Mouse (Mus musculus) macrophage (primary cell): ENCODE results near the gene Luc7l. TPM values are rescaled to one million over a fixed set of nuclear protein-coding genes. Genes with fewer than 3 reads are reported as not detected.
"Not testable (repeated sequence)": the region's sequence is repeated elsewhere in the genome, so short reads cannot be mapped to it uniquely, and the experiment has no call there.

Experiments used
- H3K27ac ChIP-seq: fragments of 350-480 bp; formaldehyde crosslinking; 2 replicates; pipeline ENCODE4 v1.9.0; 2021
- H3K36me3 ChIP-seq: fragments of 350-480 bp; formaldehyde crosslinking; 2 replicates; pipeline ENCODE4 v1.9.0; 2021; ENCODE audit errors: inconsistent target
- H3K4me3 ChIP-seq: fragments of 350-480 bp; formaldehyde crosslinking; 2 replicates; pipeline ENCODE4 v1.9.0; 2021; ENCODE audit errors: inconsistent target
- H3K79me2 ChIP-seq: fragments of 350-480 bp; formaldehyde crosslinking; 2 replicates; pipeline ENCODE4 v1.9.0; 2021; ENCODE audit errors: inconsistent target
- WGBS: methylation state at CpG from one replicate; pipeline ENCODE4 v1.1.7; 2026; ENCODE audit warnings: inconsistent platforms; ENCODE audit not compliant: missing documents; 5-methylcytosine and 5-hydroxymethylcytosine counted together
- polyA plus RNA-seq: library from polyadenylated mRNA; stranded (reverse); fragments of 250-400 nt; gene quantifications from 3 replicates; pipeline ENCODE4 v1.2.4, GENCODE M21; 2018; ENCODE audit warnings: inconsistent platforms

Luc7l gene
- polyA plus RNA-seq, 1 experiment from 2014 or later = 31.3 TPM

DNA sequence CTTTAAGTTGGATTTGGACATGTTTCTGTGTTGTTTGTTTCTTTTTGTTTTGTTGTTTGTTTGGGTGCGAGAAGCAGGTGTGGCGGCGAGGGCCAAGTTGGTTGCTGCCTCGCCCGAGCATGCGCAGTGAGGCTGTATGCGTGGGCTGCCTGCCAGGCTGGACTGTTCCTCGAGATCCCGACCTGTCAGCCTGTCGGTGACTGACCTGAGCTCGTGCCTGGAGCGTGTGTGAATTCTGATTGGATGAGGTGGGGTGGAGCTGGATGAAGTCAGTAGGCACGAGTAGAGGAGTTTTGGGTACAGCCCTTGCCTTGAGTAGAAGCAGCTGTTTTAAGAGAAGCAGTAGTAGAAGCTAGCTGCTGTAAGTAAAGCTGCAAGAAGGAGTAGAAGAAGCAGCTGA is 23.2 kb downstream of the Luc7l start:
- peaks cover 5% of the 10 kb centered on the region; the same call in 1 of the 2 replicates for H3K79me2 ChIP-seq
- no peak overlapping the region for H3K4me3 ChIP-seq
- H3K36me3 ChIP-seq = peaks cover 57% of the 10 kb centered on the region
- 93% methylated on average over 13 of the region's 13 CpGs for WGBS
- no peak overlapping the region for H3K27ac ChIP-seq

DNA sequence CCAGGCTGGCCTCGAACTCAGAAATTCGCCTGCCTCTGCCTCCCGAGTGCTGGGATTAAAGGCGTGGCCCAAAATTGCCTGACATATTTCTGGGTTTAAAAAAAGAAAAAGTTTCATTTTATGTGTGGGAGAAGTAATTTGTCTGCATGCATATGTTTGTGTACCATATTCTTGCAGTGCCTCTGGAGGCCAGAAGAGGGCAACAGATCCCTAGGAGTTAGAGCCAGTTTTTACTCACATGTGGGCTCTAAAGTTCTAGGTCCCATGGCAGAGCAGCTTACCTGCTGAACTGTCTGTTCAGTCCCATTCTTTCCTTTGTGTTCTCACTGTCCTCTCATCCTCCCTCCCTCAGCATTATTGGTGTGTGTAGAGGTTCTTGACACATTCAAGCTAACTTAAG is 24.0 kb downstream of the Luc7l start:
- no peak overlapping the region for H3K27ac ChIP-seq
- 88% methylated on average over 4 of the region's 4 CpGs for WGBS
- H3K36me3 ChIP-seq = peaks cover 64% of the 10 kb centered on the region
- H3K79me2 ChIP-seq = peaks cover 5% of the 10 kb centered on the region; the same call in 1 of the 2 replicates
- H3K4me3 ChIP-seq = no peak overlapping the region

DNA sequence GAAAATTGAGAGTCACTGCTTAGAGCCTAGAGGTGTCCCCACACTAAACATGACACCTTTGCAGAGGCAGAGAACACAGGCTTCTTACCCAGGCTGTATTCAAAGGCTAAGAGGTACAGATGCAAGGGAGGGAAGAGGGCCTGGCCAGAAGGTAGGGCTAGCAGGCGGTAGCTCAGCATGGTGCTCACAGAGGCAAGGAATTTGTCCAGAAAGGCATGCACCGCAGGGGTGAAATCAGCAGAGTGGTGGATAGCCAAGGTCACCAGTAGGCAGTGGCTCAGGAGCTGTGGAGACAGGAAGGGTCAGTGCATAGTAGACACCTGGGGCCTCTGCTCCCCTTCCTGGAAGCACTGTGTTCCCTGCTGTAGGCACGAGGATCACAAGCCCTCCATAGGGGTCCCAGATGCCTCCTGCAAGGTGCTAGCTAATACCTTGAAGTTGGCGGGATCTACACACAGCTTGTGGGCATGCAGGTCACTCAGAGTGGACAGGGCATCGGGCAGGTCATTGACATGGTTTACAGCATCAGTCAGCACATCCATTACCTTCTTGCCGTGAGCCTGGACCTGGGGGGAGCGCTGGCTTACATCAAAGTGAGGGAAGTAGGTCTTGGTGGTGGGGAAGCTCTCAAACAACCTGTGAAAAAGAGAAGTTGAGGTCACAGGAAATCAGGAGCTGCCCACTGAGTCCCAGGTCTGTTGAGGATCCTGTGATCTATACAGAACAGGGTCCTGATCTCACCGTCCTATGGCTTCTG is 33.7 kb downstream of the Luc7l start:
- no peak overlapping the region for H3K27ac ChIP-seq
- H3K4me3 ChIP-seq = no peak overlapping the region
- H3K36me3 ChIP-seq = peaks cover 51% of the 10 kb centered on the region
- WGBS = 86% methylated on average over 8 of the region's 8 CpGs
- H3K79me2 ChIP-seq = no peaks in the 10 kb centered on the region

DNA sequence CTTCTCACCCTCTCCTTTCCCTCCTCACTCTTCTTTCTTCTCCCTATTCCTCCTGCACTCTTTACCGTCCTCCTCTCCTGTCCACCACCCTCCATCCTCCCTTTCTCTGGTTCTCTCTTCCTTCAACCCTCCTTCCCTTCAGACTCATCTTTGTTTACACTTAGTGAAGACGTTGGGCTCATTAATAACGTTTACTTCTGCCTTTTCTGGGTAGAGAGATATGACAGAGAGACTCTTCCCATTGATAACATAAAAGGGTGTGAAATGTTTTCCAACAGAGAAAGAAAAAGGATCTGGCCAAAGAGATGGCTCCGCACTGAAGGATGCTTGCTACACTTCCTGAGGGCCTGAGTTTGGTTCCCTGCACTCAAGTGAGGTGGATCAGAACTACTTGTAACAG is 36.8 kb downstream of the Luc7l start:
- H3K27ac ChIP-seq = no peak overlapping the region
- WGBS = 96% methylated on average over 2 of the region's 4 CpGs
- no peaks in the 10 kb centered on the region for H3K79me2 ChIP-seq
- no peak overlapping the region for H3K4me3 ChIP-seq
- H3K36me3 ChIP-seq = peaks cover 21% of the 10 kb centered on the region; the same call in 1 of the 2 replicates

DNA sequence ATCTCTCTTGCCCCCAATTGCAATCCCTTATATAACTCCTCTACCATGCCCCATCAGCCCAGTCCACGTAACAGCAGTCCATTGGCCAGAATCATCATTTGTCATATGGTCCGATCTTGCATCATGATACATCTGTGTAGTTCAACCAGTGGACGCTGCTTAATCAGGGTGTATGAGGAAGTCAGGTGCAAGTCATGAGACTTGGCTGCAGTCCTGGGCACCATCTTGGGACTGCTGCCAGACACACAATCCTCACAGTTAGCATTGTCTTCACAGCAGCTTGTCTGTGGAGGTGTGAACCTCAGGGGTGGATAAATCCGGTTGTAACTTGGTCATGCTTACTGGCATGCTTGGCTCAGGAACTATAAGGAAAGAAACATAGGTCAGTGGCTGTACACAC is 45.6 kb downstream of the Luc7l start:
- not testable (repeated sequence) for H3K36me3 ChIP-seq, H3K27ac ChIP-seq, H3K79me2 ChIP-seq, H3K4me3 ChIP-seq
- 70% methylated on average over 4 of the region's 4 CpGs for WGBS

DNA sequence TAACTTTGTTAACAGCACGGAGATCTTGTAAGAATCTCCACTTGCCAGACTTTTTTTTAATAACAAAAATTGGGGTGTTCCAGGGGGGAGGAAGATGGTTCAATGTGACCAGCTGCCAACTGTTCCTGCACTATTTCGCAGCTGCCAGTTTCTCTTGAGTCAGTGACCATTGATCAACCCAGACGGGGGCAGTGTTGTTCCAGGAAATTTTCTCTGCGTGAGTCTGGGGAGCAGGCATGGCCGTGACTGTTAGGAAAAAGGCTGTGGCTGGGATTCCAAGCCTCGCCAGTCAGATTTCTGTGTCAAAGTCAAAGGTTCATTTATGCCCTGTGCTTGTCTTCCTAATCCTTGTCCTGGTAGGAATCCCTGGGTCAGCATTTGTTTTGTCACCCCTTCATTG is 61.6 kb downstream of the Luc7l start:
- no peak overlapping the region for H3K4me3 ChIP-seq
- whole genome bisulfite sequencing = 13% methylated on average over 6 of the region's 6 CpGs
- no peaks in the 10 kb centered on the region for H3K36me3 ChIP-seq
- no peak overlapping the region for H3K27ac ChIP-seq
- H3K79me2 ChIP-seq = no peaks in the 10 kb centered on the region

DNA sequence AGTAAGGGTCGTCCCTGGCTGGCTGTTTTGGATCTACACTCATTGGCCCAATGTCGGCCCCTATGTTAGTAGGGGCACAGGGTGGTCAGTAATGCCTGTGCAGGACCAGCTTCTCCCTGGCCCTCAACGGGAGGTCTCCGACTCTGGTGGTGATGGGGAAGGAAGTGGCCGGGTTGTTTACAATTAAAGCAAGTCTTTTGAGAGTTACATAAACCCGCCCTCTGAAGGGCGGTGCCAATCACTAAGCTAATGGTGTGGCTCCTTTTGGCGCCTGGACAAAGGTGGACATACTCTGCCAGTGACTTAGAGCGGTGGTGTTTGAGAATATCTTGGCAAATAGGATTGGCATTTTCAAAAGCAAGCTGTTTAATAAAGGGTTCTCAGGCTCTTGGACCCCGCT is 62.8 kb downstream of the Luc7l start:
- 29% methylated on average over 10 of the region's 10 CpGs for WGBS
- no peak overlapping the region for H3K4me3 ChIP-seq
- no peak overlapping the region for H3K27ac ChIP-seq
- H3K36me3 ChIP-seq = no peaks in the 10 kb centered on the region
- no peaks in the 10 kb centered on the region for H3K79me2 ChIP-seq

DNA sequence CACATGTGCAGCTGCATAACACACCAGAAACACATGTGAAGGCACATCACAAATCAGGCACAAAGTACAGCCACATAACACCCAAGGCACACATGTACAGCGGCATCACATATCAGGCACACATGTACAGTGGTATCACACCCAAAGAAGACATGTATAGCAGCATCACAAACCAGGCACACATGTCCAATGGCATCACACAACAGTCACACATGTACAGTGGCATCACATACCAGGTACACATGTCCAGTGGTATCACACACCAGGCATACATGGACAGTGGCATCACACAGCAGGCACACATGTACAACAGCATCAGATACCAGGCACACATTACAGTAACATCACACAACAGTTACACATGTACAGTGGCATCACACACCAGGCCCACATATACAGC is 65.7 kb downstream of the Luc7l start:
- WGBS = 85% methylated on average over 1 of the region's 1 CpGs
- H3K79me2 ChIP-seq = no peaks in the 10 kb centered on the region
- H3K27ac ChIP-seq = no peak overlapping the region
- no peaks in the 10 kb centered on the region for H3K36me3 ChIP-seq
- H3K4me3 ChIP-seq = no peak overlapping the region

Other genes starting within 250 kb of the Luc7l start
- 5.3 to 7.6 TPM (median 6.3 TPM) in 3 replicates for gene Rab11fip3, start 183.3 kb upstream of the Luc7l start, polyA plus RNA-seq
- gene Decr2, start 162.6 kb upstream of the Luc7l start, polyA plus RNA-seq = 19.8 to 24.2 TPM (median 23.4 TPM) in 3 replicates
- 16.3 to 30.7 TPM (median 17.2 TPM) in 3 replicates for gene Nme4, start 157.3 kb upstream of the Luc7l start, polyA plus RNA-seq
- gene Tmem8, start 139.6 kb upstream of the Luc7l start, polyA plus RNA-seq = 35.3 to 45.1 TPM (median 37.7 TPM) in 3 replicates
- 35.9 to 74.0 TPM (median 71.9 TPM) in 3 replicates for gene Mrpl28, start 129.4 kb upstream of the Luc7l start, polyA plus RNA-seq
- gene Axin1, start 114.2 kb upstream of the Luc7l start, polyA plus RNA-seq = 25.1 to 76.5 TPM (median 25.8 TPM) in 3 replicates
- not detected in 3 replicates for gene Pdia2, start 53.8 kb upstream of the Luc7l start, polyA plus RNA-seq
- gene Rgs11, start 49.9 kb upstream of the Luc7l start, polyA plus RNA-seq = 0.07 to 1.2 TPM (median 0.88 TPM) in 3 replicates
- gene Arhgdig, start 45.1 kb upstream of the Luc7l start, polyA plus RNA-seq = not detected in 3 replicates
- gene Fam234a, start 8.7 kb upstream of the Luc7l start, polyA plus RNA-seq = 73.6 to 152 TPM (median 101 TPM) in 3 replicates
- 0.46 to 0.47 TPM (median 0.46 TPM) in 3 replicates for gene Neurl1b, start 161.9 kb downstream of the Luc7l start, polyA plus RNA-seq